21 mouse cellular contexts compared by ENCODE assay signal in the genomic region with DNA sequence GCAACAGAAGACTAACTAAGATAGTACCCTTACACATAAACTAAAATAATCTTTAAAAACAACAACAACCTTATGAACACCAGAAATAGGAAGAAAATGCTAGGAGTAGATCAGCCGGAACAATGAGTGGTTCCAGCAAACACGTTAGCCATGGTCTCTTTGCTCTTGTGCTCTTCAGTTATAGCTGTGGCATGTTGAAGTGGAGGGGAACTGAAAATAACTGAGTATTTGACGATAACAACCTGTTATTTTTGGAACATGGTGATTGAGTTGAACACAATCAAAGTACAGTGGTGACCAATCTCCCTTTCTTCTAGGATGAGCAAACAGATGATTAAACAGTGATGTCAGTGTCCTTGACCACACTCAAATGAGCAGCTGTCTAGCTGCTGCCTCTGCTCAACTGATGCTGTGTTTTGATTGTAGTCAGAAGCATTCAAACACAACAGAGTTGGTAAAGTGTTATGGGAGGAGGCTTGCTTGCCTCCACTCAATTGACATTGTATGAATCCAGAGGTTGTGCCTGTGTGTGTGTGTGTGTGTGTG. TPM values are rescaled to one million over a fixed set of nuclear protein-coding genes. Genes with fewer than 3 reads are reported as not detected.
DNase-seq lines count a peak whose midpoint lies in the region; ATAC-seq and TF ChIP-seq lines count a peak whose summit lies in the region.
"Had no signal": no experiment of that assay in that cellular context is flagged by ENCODE, and none has a peak within 500 bp of the region (broad histone marks: within the 10 kb centered on the region; RNA-seq: fewer than 3 reads in every experiment).

No protein-coding gene starts in this region.

- dilution Hi-C loops in CH12.LX (cut with MboI; ENCODE audit: extremely low pct_ligation_motif_present, extremely low pct_unique_long_range_greater_than_20kb, low sequenced_read_pairs), result no loop called here

- TF ChIP-seq POLR2A in liver, adult 2 months (IDR thresholded peaks at IDR 0.05; ENCODE audit: extremely low read depth, insufficient read depth, low read length), result no peak
- TF ChIP-seq POLR2A in CH12.LX (IDR thresholded peaks at IDR 0.05; ENCODE audit: low read depth, low read length), result no peak

- no peak overlapping the region for H3K4me3 ChIP-seq in liver, adult 2 months (ENCODE audit: insufficient read depth, low read depth, low read length)
- H3K4me3 ChIP-seq in liver, embryonic 11.5 days (ENCODE audit: low read depth, low read length), result no peak overlapping the region
- no peak overlapping the region for H3K4me3 ChIP-seq in CH12.LX (replicated peaks in 1 of 3; ENCODE audit: low read depth in 2 of 3, low read length in 2 of 3, poor library complexity in 1 of 3)
- H3K4me3 ChIP-seq: embryonic facial prominence, embryonic 10.5 days; forebrain, embryonic 13.5 days; hindbrain, embryonic 15.5 days; intestine, embryonic 15.5 days; left cerebral cortex, adult 2 months; liver, embryonic 15.5 days; midbrain, embryonic 15.5 days had no signal

- WGBS in liver, adult 2 months, result 63% methylated on average over 3 of the region's 3 CpGs
- WGBS in liver, embryonic 11.5 days, result 72% methylated on average over 3 of the region's 3 CpGs

- intact Hi-C loops in heart, postnatal 36 days (cut with DNase I), result loop anchor here (5.0 kb wide), 1 partner anchor 51 kb away; a partner anchor contains a TSS
- intact Hi-C loops in heart, postnatal 10 days (cut with DNase I), result loop anchor here (2.0 kb wide), 1 partner anchor 51 kb away; a partner anchor contains a TSS

- no peak overlapping the region for H3K27ac ChIP-seq in liver, adult 2 months (replicated peaks; ENCODE audit: insufficient read depth, low read depth, low read length)
- H3K27ac ChIP-seq in liver, embryonic 11.5 days (ENCODE audit: low read depth, low read length), result no peak overlapping the region
- no peak overlapping the region for H3K27ac ChIP-seq in CH12.LX (ENCODE audit: insufficient read depth, low read depth)
- H3K27ac ChIP-seq: embryonic facial prominence, embryonic 10.5 days; forebrain, embryonic 13.5 days; hindbrain, embryonic 15.5 days; intestine, embryonic 15.5 days; left cerebral cortex, adult 2 months; liver, embryonic 15.5 days; midbrain, embryonic 15.5 days had no signal

- no peak for TF ChIP-seq RAD21 in CH12.LX (IDR thresholded peaks at IDR 0.05; ENCODE audit: low read depth, low read length)

- no peak overlapping the region for H3K4me2 ChIP-seq in liver, embryonic 11.5 days
- no peak overlapping the region for H3K4me2 ChIP-seq in CH12.LX (ENCODE audit: insufficient read depth, low read depth, poor library complexity, severe bottlenecking)
- H3K4me2 ChIP-seq: forebrain, embryonic 13.5 days; hindbrain, embryonic 15.5 days; intestine, embryonic 15.5 days; liver, embryonic 15.5 days; midbrain, embryonic 15.5 days had no signal

- H3K36me3 ChIP-seq in liver, adult 2 months (ENCODE audit: control insufficient read depth, insufficient read depth, low read length), result no peaks in the 10 kb centered on the region
- no peaks in the 10 kb centered on the region for H3K36me3 ChIP-seq in liver, embryonic 11.5 days (ENCODE audit: control insufficient read depth, insufficient read depth, low read length)
- H3K36me3 ChIP-seq in CH12.LX (replicated peaks in 1 of 2; ENCODE audit: control insufficient read depth in 1 of 2, insufficient read depth in 1 of 2, low read length in 1 of 2), result no peaks in the 10 kb centered on the region
- H3K36me3 ChIP-seq: embryonic facial prominence, embryonic 10.5 days; hindbrain, embryonic 15.5 days; intestine, embryonic 15.5 days; liver, embryonic 15.5 days; midbrain, embryonic 15.5 days had no signal

- in situ Hi-C loops in CH12.LX (cut with MboI; ENCODE audit: low pct_ligation_motif_present, low pct_unique_long_range_greater_than_20kb, low sequenced_read_pairs), result no loop called here

- TF ChIP-seq EP300 in CH12.LX (IDR thresholded peaks at IDR 0.05; ENCODE audit: low read length), result no peak

- no peak for TF ChIP-seq CTCF in liver, adult 2 months (IDR thresholded peaks at IDR 0.05; ENCODE audit: low read depth, low read length)
- no peak for TF ChIP-seq CTCF in CH12.LX (conservative IDR thresholded peaks at IDR 0.05 in 1 of 2, IDR thresholded peaks at IDR 0.05 in 1 of 2; ENCODE audit: low read depth in 2 of 2, low read length in 2 of 2)

- peak; percentile 26 to 38 for DNase-seq in heart, adult 18-20 months
- DNase-seq in heart, postnatal 36 days, result no peak
- DNase-seq in liver, adult 2 months (ENCODE audit: extremely low read depth, low read depth, low spot score), result peak; percentile 59
- DNase-seq in liver, embryonic 11.5 days (ENCODE audit: low spot score), result no peak
- no peak for DNase-seq in CH12.LX (ENCODE audit: extremely low read depth)
- DNase-seq in heart, postnatal 10 days, result peak; percentile 40 to 43
- no peak for DNase-seq in cerebellum, adult 11 months
- DNase-seq in cerebellum, adult 9-10 months, result no peak
- DNase-seq: cerebellum, adult 2 months; kidney, postnatal 36 days; lung, postnatal 10 days; right cerebral cortex, postnatal 25 days; thymus, postnatal 4 days had no signal

- no peaks in the 10 kb centered on the region for H3K79me2 ChIP-seq in liver, adult 2 months (ENCODE audit: control insufficient read depth, insufficient read depth, low read length)
- H3K79me2 ChIP-seq in CH12.LX (replicated peaks; ENCODE audit: control insufficient read depth, extremely low read depth, insufficient read depth, poor library complexity, severe bottlenecking), result no peaks in the 10 kb centered on the region

- no peak for ATAC-seq in liver, embryonic 11.5 days (replicated peaks; ENCODE audit: low FRiP score)
- ATAC-seq: activated CD4-positive, CD25-positive, alpha-beta regulatory T cell, adult 4 months; forebrain, embryonic 13.5 days; intestine, embryonic 15.5 days; midbrain, embryonic 15.5 days had no signal

- no peaks in the 10 kb centered on the region for H3K9me3 ChIP-seq in liver, embryonic 11.5 days (ENCODE audit: control insufficient read depth, low read length)
- H3K9me3 ChIP-seq in CH12.LX (replicated peaks; ENCODE audit: low read length), result peaks cover 5% of the 10 kb centered on the region
- H3K9me3 ChIP-seq: embryonic facial prominence, embryonic 10.5 days; forebrain, embryonic 13.5 days; hindbrain, embryonic 15.5 days; intestine, embryonic 15.5 days; liver, embryonic 15.5 days; midbrain, embryonic 15.5 days had no signal

- no peaks in the 10 kb centered on the region for H3K27me3 ChIP-seq in liver, adult 2 months (ENCODE audit: control insufficient read depth, insufficient read depth, low read length)
- no peaks in the 10 kb centered on the region for H3K27me3 ChIP-seq in liver, embryonic 11.5 days (replicated peaks; ENCODE audit: control insufficient read depth, insufficient read depth, low read length)
- H3K27me3 ChIP-seq in CH12.LX (replicated peaks), result no peaks in the 10 kb centered on the region
- H3K27me3 ChIP-seq: forebrain, embryonic 13.5 days; hindbrain, embryonic 15.5 days; intestine, embryonic 15.5 days; liver, embryonic 15.5 days; midbrain, embryonic 15.5 days had no signal

- peaks cover 5% of the 10 kb centered on the region; the same call in 1 of the 2 replicates for H3K4me1 ChIP-seq in liver, adult 2 months (ENCODE audit: control insufficient read depth, insufficient read depth, low read length)
- H3K4me1 ChIP-seq in liver, embryonic 11.5 days (replicated peaks; ENCODE audit: control insufficient read depth, insufficient read depth, low read length), result no peaks in the 10 kb centered on the region
- H3K4me1 ChIP-seq in CH12.LX (ENCODE audit: control insufficient read depth in 1 of 2, insufficient read depth in 2 of 2), result peaks cover 0 to 10% of the 10 kb centered on the region in 2 experiments; a peak in 1 of 4 replicates
- H3K4me1 ChIP-seq: embryonic facial prominence, embryonic 10.5 days; forebrain, embryonic 13.5 days; hindbrain, embryonic 15.5 days; midbrain, embryonic 15.5 days had no signal

- no peak overlapping the region for H3K9ac ChIP-seq in liver, adult 2 months (ENCODE audit: low read depth, low read length)
- no peak overlapping the region for H3K9ac ChIP-seq in liver, embryonic 11.5 days (ENCODE audit: low read depth, low read length)
- H3K9ac ChIP-seq in CH12.LX (ENCODE audit: insufficient read depth, low read depth), result no peak overlapping the region
- H3K9ac ChIP-seq: forebrain, embryonic 13.5 days; hindbrain, embryonic 15.5 days; intestine, embryonic 15.5 days; liver, embryonic 15.5 days; midbrain, embryonic 15.5 days had no signal

TF ChIP-seq in CH12.LX, 34 proteins besides CTCF, POLR2A, EP300 and RAD21:
- 0 out of 2 replicates have a peak, but pooled peaks have one; percentile 9 for TF ChIP-seq ETS1 (conservative IDR thresholded peaks at IDR 0.05; ENCODE audit: low read depth, low read length)
- 0 out of 2 replicates have a peak, but pooled peaks have one; percentile 14 for TF ChIP-seq MEF2A (IDR thresholded peaks at IDR 0.05; ENCODE audit: borderline replicate concordance, low read depth, low read length)
- TF ChIP-seq MXI1 (IDR thresholded peaks at IDR 0.05; ENCODE audit: low read depth, low read length), result no peak
TF ChIP-seq in CH12.LX: peak in this region for 2.

RNA-seq across cellular contexts. Expression of a gene that starts 50.9 kb away (rescaled TPM):
- total RNA-seq in heart, adult 18-20 months (2021), result 10 to 100 TPM; 10.7 to 16.7 TPM
- 10 to 100 TPM; 13.0 to 14.1 TPM for total RNA-seq in heart, postnatal 36 days (2021)
- total RNA-seq in liver, adult 2 months (2014; rRNA removed), result 41.8 and 42.0 TPM in 2 replicates
- polyA plus RNA-seq in liver, adult 2 months (2012; rRNA removed), result 24.1 and 25.1 TPM in 2 replicates
- 6.3 and 7.3 TPM in 2 replicates for polyA plus RNA-seq in liver, embryonic 11.5 days (2014; fragmentation: Nextera tagmentation; extraction: Ambion mirVana)
- 2.0 and 3.1 TPM in 2 replicates for total RNA-seq in CH12.LX (2012; rRNA removed)
- 0.08 TPM in 1 of 2 replicates, not detected in the other for total RNA-seq in CH12.LX (2014; rRNA removed)
- 0.26 and 0.34 TPM in 2 replicates for polyA plus RNA-seq in CH12.LX (2012; ENCODE audit: insufficient read length, low read depth)
- total RNA-seq in heart, postnatal 10 days (2021), result 10 to 100 TPM; 11.6 to 12.5 TPM

Comparison
In these comparisons a context has a peak if more than half of its experiments do, and no peak if none do; other contexts are left out.
1. DNase-seq: peak in heart, adult 18-20 months (2 of 2), liver, adult 2 months (single experiment) and heart, postnatal 10 days (2 of 2); none in heart, postnatal 36 days (0 of 2), liver, embryonic 11.5 days (single experiment), CH12.LX (single experiment), cerebellum, adult 11 months (single experiment) and cerebellum, adult 9-10 months (single experiment).